Mouse (Mus musculus) T-cell, adult 2 months (primary cell): ENCODE measurements around the gene Ccdc149.

Experiments used
- DNase-seq: peaks from one replicate; pipeline ENCODE4 v3.0.0; 2022; ENCODE audit warnings: low spot score

Ccdc149 gene

GRCm38 (mm10) chr5:52370901-52371300, 100.4 kb downstream of the Ccdc149 start:
- DNase-seq: no peak

GRCm38 (mm10) chr5:52367866-52368840, 103.2 kb downstream of the Ccdc149 start:
- DNase-seq: no peak

GRCm38 (mm10) chr5:52366661-52367060, 104.7 kb downstream of the Ccdc149 start:
- no peak for DNase-seq

GRCm38 (mm10) chr5:52365930-52366329, 105.4 kb downstream of the Ccdc149 start:
- no peak for DNase-seq

GRCm38 (mm10) chr5:52364521-52364920, 106.8 kb downstream of the Ccdc149 start:
- no peak for DNase-seq

GRCm38 (mm10) chr5:52363468-52364150, 107.7 kb downstream of the Ccdc149 start, which contains the start of gene Sod3:
Gene Sod3, plus strand, starts transcription at chr5:52363791.
- DNase-seq: no peak

- DNase-seq: no peak
These were observed 108.4 kb downstream of the Ccdc149 start for GRCm38 (mm10) chr5:52362776-52363467.

GRCm38 (mm10) chr5:52360286-52361049, 110.9 kb downstream of the Ccdc149 start:
- DNase-seq: no peak

- no peak for DNase-seq
These were observed 113.2 kb downstream of the Ccdc149 start for GRCm38 (mm10) chr5:52358120-52358519.

- DNase-seq: no peak
These were observed 114.1 kb downstream of the Ccdc149 start for GRCm38 (mm10) chr5:52357175-52357754.

- DNase-seq: no peak
These were observed 115.7 kb downstream of the Ccdc149 start for GRCm38 (mm10) chr5:52355612-52356011.

GRCm38 (mm10) chr5:52354441-52354840, 116.9 kb downstream of the Ccdc149 start:
- no peak for DNase-seq

GRCm38 (mm10) chr5:52352730-52353129, 118.6 kb downstream of the Ccdc149 start:
- no peak for DNase-seq

GRCm38 (mm10) chr5:52351561-52351960, 119.8 kb downstream of the Ccdc149 start:
- no peak for DNase-seq

- DNase-seq: no peak
These were observed 120.9 kb downstream of the Ccdc149 start for GRCm38 (mm10) chr5:52350451-52350850.

- no peak for DNase-seq
These were observed 124.4 kb downstream of the Ccdc149 start for GRCm38 (mm10) chr5:52346890-52347289.

GRCm38 (mm10) chr5:52339134-52339533, 132.2 kb downstream of the Ccdc149 start:
- no peak for DNase-seq

- no peak for DNase-seq
These were observed 135.7 kb downstream of the Ccdc149 start for GRCm38 (mm10) chr5:52335590-52335989.

GRCm38 (mm10) chr5:52332120-52332519, 139.2 kb downstream of the Ccdc149 start:
- DNase-seq: no peak
